Mouse (Mus musculus) retina, postnatal 1 day (tissue): Measurements from ENCODE around the gene Uba7.

Experiments
- DNase-seq: peaks from one replicate; pipeline ENCODE4 v3.0.0-alpha.2; 2012

Gene Uba7

GRCm38 (mm10) chr9:107975399-107976386 is at the start of gene Uba7:
Gene Uba7, plus strand, starts transcription at chr9:107975505.
- DNase-seq: no peak

- no peak for DNase-seq
These were observed 48.3 kb upstream of the Uba7 start for GRCm38 (mm10) chr9:107926920-107927420.

- DNase-seq: no peak
These were observed 47.6 kb upstream of the Uba7 start for GRCm38 (mm10) chr9:107927749-107928148.

- no peak for DNase-seq
These were observed 47.1 kb upstream of the Uba7 start, which contains the start of gene Actl11 for GRCm38 (mm10) chr9:107928169-107928568. Gene Actl11, plus strand, starts transcription at chr9:107928469.

- DNase-seq: no peak
These were observed 43.1 kb upstream of the Uba7 start for GRCm38 (mm10) chr9:107932221-107932620.

- peak; percentile 78 for DNase-seq
These were observed 41.2 kb upstream of the Uba7 start for GRCm38 (mm10) chr9:107934146-107934545.

- no peak for DNase-seq
These were observed 39.9 kb upstream of the Uba7 start, which contains the start of gene Camkv for GRCm38 (mm10) chr9:107935374-107935773. Gene Camkv, plus strand, starts transcription at chr9:107935674.

- DNase-seq: peak; percentile 62
These were observed 39.5 kb upstream of the Uba7 start for GRCm38 (mm10) chr9:107935790-107936214.

- peak; percentile 43 for DNase-seq
These were observed 39.0 kb upstream of the Uba7 start for GRCm38 (mm10) chr9:107936215-107936822.

GRCm38 (mm10) chr9:107936831-107937230 is 38.5 kb upstream of the Uba7 start:
- DNase-seq: no peak

- no peak for DNase-seq
These were observed 27.8 kb upstream of the Uba7 start for GRCm38 (mm10) chr9:107947241-107948194.

- DNase-seq: no peak
These were observed 26.0 kb upstream of the Uba7 start for GRCm38 (mm10) chr9:107949184-107949921.

GRCm38 (mm10) chr9:107949922-107950235 is 25.4 kb upstream of the Uba7 start, which contains the start of gene Traip:
Gene Traip, plus strand, starts transcription at chr9:107950136.
- DNase-seq: no peak

GRCm38 (mm10) chr9:107950460-107951355 is 24.6 kb upstream of the Uba7 start:
- peak; percentile 97 for DNase-seq

GRCm38 (mm10) chr9:107955613-107956289 is 19.6 kb upstream of the Uba7 start:
- DNase-seq: no peak

GRCm38 (mm10) chr9:107957141-107957540 is 18.2 kb upstream of the Uba7 start:
- no peak for DNase-seq

- no peak for DNase-seq
These were observed 15.4 kb upstream of the Uba7 start for GRCm38 (mm10) chr9:107959896-107960295.

- DNase-seq: peak; percentile 16
These were observed 14.4 kb upstream of the Uba7 start for GRCm38 (mm10) chr9:107960928-107961327.

GRCm38 (mm10) chr9:107961351-107961762 is 13.9 kb upstream of the Uba7 start:
- DNase-seq: peak; percentile 45

- DNase-seq: peak; percentile 41
These were observed 13.4 kb upstream of the Uba7 start for GRCm38 (mm10) chr9:107961881-107962280.
